Mouse (Mus musculus) hematopoietic stem cell, adult 5-6 weeks (primary cell): Measurements from ENCODE around the gene Lcn2. TPM values are rescaled to one million over a fixed set of nuclear protein-coding genes. Genes with fewer than 3 reads are reported as not detected.

ENCODE experiments used
- ATAC-seq, 2 experiments: fragments of 125-278 bp in 1 of 2; replicated peaks in 1 of 2; 2 replicates each; pipeline ENCODE4 v1.8.0; 2016 to 2017; ENCODE audit warnings: inconsistent platforms in 2 of 2, mild to moderate bottlenecking in 2 of 2, moderate number of reproducible peaks in 2 of 2, low read depth in 1 of 2, moderate TSS enrichment in 1 of 2; ENCODE audit not compliant: low FRiP score in 2 of 2, poor library complexity in 2 of 2, severe bottlenecking in 2 of 2, insufficient read depth in 1 of 2, low TSS enrichment in 1 of 2
- total RNA-seq: library from RNA; stranded (forward); fragments of 172-1452, 232-1000 nt; gene quantifications from 2 replicates; pipeline ENCODE4 v1.2.3, GENCODE M21; 2017

Gene Lcn2
- total RNA-seq, 1 experiment from 2014 or later: 91.4 TPM

DNA sequence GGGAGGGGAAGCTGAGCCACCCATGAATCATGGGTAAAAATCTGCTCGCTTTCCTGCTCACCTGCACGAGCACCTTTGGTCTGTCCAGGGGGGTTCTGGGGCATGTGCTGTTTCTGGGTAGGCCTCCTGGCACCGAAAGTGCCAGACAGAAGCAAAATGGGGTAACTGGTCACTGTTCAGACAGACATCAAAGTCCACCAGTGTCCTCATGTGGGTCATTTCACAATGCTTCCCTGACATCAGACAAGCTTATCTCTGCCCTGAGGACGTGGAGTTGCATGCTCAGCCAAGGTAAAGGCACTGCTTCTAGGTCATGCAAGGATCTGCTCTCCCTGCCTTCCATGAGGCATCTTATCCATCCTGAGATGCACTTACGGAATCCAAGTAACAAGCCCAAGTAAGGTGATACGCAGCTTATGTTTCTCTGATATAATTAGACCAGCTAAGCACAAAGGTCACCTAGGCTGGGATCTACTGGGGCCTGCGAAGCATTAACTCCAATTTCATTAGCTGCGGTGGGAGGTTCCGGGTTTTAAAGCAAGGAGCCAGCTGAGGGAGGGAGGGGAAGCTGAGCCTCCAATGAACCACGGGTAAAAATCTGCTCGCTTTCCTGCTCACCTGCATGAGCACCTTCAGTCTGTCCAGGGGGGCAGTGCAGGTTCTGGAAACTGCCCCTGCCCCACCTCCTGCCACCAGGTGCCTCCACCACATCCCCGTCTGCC lies 30.5 kb upstream of the Lcn2 start:
- ATAC-seq: no peak

GRCm38 (mm10) chr2:32417486-32417885 lies 29.4 kb upstream of the Lcn2 start:
- ATAC-seq: no peak

DNA sequence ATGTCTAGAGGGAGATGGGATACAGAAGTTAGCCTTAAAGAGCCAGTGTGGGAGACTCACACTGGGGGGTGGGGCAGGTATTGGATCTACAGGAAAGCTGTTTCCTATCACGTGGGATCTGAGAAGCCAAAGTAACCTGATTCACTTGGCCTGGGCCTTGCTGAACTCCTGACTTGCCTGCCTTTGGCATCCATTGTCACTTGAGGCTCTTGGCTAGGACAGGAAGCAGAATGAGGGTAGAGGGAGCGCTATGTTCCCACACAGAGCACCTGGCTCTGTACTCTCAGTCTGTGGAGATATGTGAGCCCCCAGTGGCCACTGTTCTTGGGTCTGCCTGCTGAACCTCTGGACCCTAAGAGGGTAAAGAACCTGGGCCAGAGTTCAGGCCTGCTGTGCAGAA lies 28.5 kb upstream of the Lcn2 start:
- ATAC-seq: no peak

GRCm38 (mm10) chr2:32415801-32416200 lies 27.7 kb upstream of the Lcn2 start:
- no peak for ATAC-seq

DNA sequence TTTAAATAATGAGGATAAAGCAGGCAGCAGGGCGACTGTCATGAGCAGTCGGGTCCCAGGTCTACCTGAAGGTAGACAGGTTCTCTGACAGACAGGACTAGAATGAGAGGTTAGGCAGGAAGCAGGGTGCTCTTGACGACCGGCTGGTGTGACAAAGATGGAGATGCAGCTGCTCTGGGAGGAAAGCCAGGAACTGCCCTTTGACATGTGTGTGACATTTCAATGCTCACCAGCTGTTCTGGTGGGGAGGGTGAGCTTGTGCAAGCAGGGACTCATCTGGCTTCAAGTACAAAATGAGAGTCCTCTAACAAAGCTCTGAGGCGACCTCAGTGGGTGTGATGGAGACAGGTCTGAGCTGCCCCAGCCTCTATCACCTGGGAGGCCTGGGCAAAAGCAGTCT lies 25.9 kb upstream of the Lcn2 start:
- no peak for ATAC-seq

DNA sequence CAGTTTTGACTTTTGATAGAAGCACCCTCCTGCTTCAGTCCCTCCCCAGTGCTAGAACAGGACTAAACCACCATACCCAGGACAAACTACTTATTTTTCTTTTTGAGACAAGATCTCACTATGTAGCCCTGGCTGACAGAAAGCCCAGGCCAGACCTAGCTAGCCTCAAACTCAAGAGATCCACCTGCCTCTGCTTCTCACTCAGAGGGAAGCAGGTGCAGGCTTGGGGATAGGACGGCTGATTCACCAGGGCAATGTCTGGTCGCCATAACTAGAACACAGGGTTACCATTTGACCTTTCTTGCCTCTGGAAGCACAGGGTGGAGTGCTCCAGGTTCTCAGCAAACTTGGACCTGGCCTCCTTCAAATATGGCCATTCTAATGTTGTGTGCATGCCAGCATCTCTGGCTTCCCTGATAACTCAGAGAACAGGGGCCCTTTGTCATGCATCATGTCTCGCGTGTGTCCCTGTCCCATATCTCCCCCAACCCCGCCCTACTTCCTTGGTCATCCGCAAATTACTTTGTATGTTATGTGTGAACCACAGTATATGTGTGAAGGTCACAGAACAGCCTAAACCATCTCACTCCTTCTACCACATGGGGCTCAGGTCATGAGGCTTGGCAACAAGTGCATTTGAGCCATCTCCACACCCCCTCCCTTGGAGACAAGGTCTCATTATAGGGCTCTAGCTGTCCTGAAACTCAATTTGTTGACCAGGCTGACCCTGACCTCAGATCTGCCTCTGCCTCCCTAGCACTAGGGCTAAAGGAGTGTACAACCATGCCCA lies 24.9 kb upstream of the Lcn2 start:
- ATAC-seq: no peak

DNA sequence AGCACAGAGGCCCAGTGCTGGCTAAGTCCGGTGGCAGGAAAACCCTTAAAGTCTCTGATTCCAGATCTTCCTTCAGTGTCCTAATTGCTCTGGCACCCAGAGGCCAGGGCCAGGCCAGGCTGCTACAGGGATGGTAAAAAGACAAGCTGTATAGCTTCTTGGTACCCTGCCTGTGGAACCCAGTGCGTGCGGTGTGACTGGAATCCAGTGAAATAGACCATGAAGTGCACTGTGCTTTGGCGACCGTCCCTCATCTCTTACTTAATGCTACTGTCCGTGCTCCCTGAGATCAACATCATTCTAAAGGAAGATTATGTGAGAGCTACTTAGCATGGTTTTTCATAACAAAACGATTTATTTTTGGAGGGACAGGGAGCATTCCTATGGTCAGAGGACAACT lies 23.4 kb upstream of the Lcn2 start:
- ATAC-seq: no peak

GRCm38 (mm10) chr2:32408429-32409424 lies 20.7 kb upstream of the Lcn2 start:
- no peak for ATAC-seq

DNA sequence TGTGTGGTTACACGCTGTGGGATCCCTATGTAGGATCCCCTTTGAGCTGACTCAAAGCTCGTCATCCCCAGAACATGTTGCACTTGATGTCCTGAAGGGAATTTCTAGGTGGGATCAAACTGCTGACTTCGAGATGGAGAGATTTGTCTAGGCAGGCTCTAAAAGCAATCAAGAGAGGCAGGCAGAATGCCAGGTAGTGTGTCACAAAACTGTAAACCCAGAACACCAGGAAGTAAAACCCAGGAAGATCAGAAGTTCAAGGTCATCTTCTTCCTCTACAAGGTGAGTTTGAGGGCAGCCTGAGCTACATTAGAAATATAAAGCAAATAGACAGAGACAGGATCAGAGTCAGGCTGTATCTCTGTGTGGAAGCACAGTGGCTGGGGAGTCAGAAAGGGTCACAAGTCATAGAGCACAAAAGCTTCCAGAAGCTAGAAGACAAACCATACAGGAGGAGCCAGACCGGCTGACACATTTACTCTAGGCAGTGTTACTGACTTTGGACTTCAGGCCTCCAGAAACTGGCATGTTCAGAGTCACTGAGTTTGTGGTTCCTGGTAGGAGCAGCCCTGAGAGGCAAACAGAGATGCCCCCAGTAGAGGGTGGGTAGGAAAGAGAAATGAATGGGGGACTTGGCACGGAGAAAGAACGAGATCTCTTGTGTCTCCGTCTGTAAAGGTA lies 19.2 kb upstream of the Lcn2 start:
- no peak for ATAC-seq

GRCm38 (mm10) chr2:32404663-32405062 lies 16.6 kb upstream of the Lcn2 start:
- peak; percentile 77 to 90 for ATAC-seq

- no peak for ATAC-seq
Measured at GRCm38 (mm10) chr2:32396695-32397094, 8.6 kb upstream of the Lcn2 start.

DNA sequence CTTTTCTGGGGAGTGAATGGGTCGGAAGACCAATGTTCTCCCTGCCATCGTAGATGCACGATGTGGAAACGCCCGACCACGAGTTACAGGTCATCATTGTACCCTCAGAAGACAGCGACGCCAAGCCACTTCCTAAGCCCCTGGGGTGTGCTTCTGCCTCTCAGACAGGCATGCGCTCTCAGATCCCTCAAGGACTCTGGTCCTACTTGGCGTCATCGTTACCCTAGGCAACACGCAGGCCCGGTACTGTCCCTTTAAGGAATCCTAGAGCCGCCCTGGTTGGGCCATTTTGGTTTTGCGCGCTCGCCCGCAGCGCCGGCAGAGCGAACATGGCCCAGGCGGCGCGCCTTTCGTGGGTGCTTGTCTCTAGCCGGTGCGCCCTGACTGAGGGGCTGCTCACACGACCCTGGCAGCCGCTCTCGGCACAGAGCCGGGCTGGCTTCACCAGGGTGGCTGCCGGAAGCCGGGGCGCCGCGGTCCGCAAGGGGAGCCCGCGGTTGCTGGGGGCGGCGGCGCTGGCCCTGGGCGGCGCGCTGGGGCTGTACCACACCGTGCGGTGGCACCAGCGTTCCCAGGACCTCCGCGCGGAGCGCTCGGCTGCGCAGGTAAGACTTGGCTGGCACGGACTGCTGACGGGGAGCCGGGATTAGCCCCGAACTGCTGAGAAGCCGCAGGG lies 8.0 kb upstream of the Lcn2 start:
- peak; percentile 79 for ATAC-seq

- peak; percentile 85 to 94 for ATAC-seq
Measured at GRCm38 (mm10) chr2:32395484-32395945, 7.5 kb upstream of the Lcn2 start, which contains the start of gene Ptges2. Ptges2 (plus strand) TSS chr2:32395896.

DNA sequence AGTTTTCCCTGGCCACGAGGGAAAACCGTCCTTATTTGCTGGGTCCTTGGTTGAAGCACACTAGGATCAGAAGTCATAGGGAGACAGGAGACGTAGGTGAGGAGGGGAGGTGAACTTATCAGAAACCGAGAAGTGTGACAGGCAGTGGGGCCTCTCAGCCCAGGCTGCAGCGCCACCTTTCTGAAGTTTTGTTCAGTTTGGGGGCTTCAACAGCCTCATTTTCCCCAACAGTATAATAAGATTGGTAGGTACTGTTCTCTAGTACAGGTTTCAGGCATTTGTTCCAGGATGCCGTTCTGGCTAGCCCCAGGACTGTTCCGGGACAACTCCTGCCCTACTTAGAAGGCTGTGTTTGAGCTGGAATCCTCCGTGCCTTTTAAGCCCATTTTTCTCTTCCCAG lies 6.9 kb upstream of the Lcn2 start:
- peak; percentile 19 to 37; a peak in 1 of 4 replicates for ATAC-seq

- no peak for ATAC-seq
Measured at GRCm38 (mm10) chr2:32392063-32392462, 4.0 kb upstream of the Lcn2 start.

DNA sequence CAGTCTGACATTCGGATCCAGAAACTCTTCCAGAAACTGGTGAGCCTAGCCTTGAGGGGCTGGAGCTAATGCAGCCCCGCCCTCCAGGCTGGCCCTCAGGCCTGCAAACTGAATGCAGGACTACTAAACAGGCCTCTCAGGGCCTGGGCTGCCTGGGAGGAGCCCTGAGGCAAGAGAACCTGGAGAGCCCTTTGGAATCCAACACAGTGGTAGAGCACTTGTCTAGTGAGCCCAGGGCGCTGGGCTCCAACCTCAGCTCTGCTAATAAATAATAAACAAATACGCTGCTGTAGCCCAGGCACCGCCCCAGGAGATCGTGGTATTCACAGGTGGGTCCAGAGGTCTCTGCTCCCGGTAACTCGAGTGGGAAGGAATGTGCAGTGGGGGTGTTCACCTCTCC lies 2.8 kb upstream of the Lcn2 start:
- ATAC-seq: no peak

- ATAC-seq: no peak
Measured at GRCm38 (mm10) chr2:32389157-32389556, 1.1 kb upstream of the Lcn2 start.
